Mouse (Mus musculus) neutrophil, adult 83 days (primary cell): ENCODE results near the gene Cnn2. TPM values are rescaled to one million over a fixed set of nuclear protein-coding genes. Genes with fewer than 3 reads are reported as not detected.

Source experiments
- total RNA-seq, 2 experiments: library from RNA; stranded (reverse); gene quantifications; one replicate each; pipeline ENCODE4 v1.2.4; 2023

Cnn2 gene
- total RNA-seq: 100 to 1,000 TPM; 518 to 532 TPM

DNA sequence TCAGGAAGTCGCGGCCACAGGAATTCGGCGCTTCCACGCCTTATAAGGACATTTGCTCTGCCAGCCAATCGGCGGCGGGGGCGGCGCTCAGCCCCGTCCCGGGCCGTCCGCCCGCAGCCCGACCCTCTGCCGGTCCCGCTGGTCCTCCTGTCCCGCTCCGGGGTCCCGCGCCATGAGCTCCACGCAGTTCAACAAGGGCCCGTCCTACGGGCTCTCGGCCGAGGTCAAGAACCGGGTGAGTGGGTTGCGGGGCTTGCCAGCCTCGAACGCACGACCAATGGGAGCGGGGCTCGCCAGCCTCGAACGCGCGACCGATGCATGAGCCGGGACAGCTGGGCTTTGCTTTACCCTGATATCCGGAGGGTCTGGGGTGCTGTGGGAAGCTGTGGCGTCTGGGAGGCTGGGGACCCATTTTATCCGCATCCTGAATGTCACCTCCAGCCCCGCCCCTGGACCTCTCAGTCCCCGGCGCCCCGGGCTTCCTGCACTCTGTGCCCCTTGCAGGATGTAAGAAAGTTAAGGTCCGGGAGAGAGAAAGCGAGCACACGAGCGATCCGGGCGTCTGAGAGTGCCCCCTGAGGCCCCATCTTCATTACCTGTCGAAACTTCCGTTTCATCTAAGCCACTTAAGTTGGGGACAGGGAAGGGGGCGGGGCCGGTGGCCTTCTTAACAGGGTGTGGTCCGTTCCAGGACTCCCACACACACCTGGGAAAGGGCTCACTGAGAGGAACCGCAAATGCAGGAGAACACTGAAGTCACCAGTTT, at the start of gene Cnn2:
Gene Cnn2, plus strand, starts transcription at position 79 of the 766 bp plus-strand sequence.

DNA sequence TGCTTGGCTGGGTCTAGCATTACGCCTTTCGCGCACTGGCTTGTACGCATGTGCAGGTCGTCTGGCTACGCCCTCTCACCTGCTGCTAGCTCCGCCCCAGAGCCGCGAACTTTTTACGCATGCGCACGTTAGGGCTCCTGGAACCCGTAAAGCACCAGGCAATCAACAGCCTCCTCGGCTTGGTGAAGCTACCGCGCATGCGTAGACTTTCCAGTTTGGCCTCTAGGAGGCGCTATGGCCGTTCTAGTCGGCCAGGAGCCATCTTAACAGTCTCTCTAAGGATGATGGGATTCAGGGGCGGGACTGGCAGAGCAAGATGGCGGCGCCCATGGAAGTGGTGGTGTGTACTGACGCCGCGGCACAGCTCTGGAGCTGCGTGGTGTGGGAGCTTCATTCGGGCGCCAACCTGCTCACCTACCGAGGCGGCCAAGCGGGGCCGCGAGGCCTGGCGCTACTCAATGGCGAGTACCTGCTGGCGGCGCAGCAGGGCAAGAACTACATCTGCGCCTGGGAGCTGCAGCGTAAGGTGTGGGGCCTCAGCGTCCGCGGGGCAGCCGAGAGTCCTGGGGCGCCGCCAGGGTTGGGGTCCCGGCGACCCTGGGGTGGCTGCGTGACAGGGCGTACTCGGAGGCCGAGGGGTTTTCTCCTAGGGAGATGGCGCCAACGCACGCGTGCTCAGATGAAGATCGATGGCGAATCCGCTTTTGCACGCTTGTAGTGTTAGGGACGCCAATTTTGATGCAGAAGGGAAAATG, 28.4 kb upstream of the Cnn2 start, which contains the start of gene Wdr18:
Gene Wdr18, plus strand, starts transcription at position 306 of the 755 bp plus-strand sequence.

DNA sequence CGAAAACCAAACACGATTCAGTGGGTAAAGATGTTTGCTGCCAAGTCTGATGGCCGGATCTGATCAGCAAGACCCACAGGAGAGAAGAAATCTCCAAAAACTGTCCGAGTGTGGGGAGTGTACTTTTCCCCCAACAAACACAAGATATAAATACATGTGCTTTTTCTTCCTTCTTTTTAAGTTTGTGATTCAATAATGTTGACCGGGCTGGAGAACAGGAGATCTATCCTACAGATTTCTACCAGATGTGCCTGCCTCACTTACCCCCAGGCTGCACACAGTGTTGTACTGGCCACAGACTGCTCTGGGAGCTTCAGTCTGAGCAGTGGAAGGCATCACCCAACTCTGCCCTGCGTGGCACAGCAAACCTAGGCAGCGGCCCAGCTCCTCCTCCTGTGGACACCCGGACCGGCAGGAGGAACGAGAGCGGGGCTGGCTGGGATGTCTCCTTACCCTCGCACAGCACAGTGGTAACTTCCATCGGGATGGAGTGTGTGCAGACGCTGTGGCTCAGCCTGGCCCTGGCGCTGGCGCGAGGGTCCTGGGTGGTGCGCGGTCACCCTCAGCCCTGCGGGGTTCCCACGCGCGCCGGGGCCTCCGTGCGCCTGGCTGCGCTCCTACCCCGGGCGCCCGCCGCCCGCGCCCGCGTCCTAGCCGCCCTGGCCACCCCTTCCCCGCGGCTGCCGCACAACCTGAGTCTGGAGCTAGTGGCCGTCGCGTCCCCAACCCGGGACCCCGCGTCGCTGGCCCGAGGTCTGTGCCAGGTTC, 17.8 kb upstream of the Cnn2 start, which contains the start of gene Grin3b:
Gene Grin3b, plus strand, starts transcription at position 301 of the 768 bp plus-strand sequence.

GRCm38 (mm10) chr10:79984195-79984816, 4.1 kb upstream of the Cnn2 start, which contains the start of gene Tmem259:
TSS of gene Tmem259 (minus strand) at chr10:79984330.

DNA sequence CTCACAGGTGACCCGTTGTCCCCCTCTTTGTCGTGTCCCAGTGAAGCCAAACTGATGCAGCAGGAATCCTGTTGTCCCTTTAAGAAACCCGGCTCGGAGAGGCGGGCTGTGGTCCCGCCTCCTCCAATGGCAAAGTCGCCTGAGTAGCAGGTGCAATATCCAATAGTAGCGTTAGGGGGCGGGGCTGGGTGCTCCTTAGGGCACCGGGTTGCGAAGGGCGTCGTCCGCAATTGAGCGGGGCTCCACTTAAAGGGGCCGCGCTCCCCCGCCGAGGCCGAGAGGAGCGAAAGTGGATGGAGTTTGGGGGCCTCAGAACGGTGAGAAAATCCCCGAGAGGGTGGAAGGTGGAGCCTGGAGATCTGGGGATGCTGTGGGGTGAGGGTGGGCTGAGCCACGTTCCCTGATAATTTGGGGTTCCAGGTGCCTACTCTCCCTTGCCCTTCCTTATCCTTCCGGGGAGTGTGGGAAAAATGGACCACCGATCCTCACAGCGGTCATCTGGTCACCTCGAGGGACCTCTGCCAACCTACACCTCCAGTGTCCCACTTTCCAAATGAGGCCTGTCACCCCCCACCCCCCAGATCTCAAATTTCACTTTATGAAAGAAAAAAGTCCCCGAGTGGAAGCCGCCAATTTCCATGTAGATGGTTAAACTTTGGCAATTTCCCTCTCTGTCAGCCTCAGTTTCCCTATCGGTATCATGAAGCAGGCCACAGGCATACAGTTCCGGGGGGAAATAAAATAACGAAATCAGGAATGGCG, 8.1 kb downstream of the Cnn2 start, which contains the start of gene Abca7:
Gene Abca7, plus strand, starts transcription at position 223 of the 762 bp plus-strand sequence.

DNA sequence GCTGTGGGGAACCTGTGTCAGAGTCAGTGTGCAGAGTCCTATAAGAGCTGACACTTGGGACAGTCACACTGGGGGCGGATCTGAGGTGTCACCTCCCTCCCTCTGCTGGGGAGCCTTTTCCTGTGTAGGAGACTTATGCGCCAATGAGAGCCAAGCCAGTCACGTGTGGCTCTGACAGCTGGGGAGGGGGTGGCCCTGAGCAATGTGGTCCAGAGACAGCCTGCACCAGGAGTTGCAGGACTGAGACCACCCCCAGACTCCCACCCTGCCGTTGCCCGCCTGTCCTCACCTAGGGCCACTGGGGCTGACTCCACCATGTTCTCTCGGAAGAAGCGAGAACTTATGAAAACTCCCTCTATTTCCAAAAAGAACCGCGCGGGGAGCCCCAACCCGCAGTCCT, 28.1 kb downstream of the Cnn2 start, which contains the start of gene Arhgap45:
Gene Arhgap45, plus strand, starts transcription at position 143 of the 400 bp plus-strand sequence.

DNA sequence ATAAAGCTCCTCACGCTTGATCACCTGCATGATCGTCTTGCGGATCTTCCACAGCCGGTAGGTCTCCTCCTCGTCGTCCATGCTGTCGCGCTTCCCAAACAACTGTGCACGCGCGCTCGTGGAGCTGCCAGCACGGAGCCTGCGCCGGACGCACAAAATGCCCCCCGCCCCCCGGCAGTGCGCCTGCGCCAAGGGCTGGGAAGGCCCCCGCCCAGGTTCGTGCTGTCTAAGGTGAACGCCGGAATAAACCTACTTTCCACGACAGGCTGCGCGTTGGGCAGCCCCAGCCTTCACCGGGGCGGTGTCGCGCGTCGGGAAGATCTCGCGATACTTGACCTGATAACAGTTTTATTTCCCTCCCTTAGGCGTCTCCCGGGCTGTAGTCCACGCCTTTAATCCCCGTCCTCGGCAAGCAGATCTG, 51.2 kb downstream of the Cnn2 start, which contains the start of gene Polr2e:
Gene Polr2e, minus strand, starts transcription at position 237 of the 421 bp plus-strand sequence.

Other genes starting within 250 kb of the Cnn2 start
- 10 to 100 TPM; 12.2 to 14.2 TPM for gene Polrmt, start 242.0 kb upstream of the Cnn2 start, total RNA-seq
- gene Fgf22, start 233.5 kb upstream of the Cnn2 start, total RNA-seq: not detected
- 10 to 100 TPM; 23.5 to 29.1 TPM for gene Rnf126, start 221.6 kb upstream of the Cnn2 start, total RNA-seq
- 1 to 10 TPM; 4.3 to 4.5 TPM for gene Fstl3, start 211.3 kb upstream of the Cnn2 start, total RNA-seq
- gene Prss57, start 197.6 kb upstream of the Cnn2 start, total RNA-seq: 10 to 100 TPM; 22.9 to 23.5 TPM
- 100 to 1,000 TPM; 118 to 122 TPM for gene Palm, start 195.0 kb upstream of the Cnn2 start, total RNA-seq
- gene Misp, start 167.6 kb upstream of the Cnn2 start, total RNA-seq: 1 to 10 TPM in 1 of 2 experiments, under 1 TPM in 1; 0.64 to 1.1 TPM
- 100 to 1,000 TPM; 255 to 282 TPM for gene Ptbp1, start 134.2 kb upstream of the Cnn2 start, total RNA-seq
- gene Prtn3, start 114.1 kb upstream of the Cnn2 start, total RNA-seq: 100 to 1,000 TPM; 525 to 560 TPM
- 10 to 100 TPM; 20.1 to 25.2 TPM for gene Plppr3, start 114.0 kb upstream of the Cnn2 start, total RNA-seq
- gene Elane, start 102.3 kb upstream of the Cnn2 start, total RNA-seq: 100 to 1,000 TPM; 647 to 654 TPM
- under 1 TPM in 1 of 2 experiments, not detected in 1; 0.46 TPM for gene Cfd, start 97.7 kb upstream of the Cnn2 start, total RNA-seq
- 10 to 100 TPM; 33.3 to 34.5 TPM for gene Med16, start 79.7 kb upstream of the Cnn2 start, total RNA-seq
- not detected for gene Gm26602, start 77.7 kb upstream of the Cnn2 start, total RNA-seq
- gene Kiss1r, start 71.6 kb upstream of the Cnn2 start, total RNA-seq: 1 to 10 TPM; 4.2 to 5.2 TPM
- 100 to 1,000 TPM; 448 to 486 TPM for gene R3hdm4, start 67.4 kb upstream of the Cnn2 start, total RNA-seq
- gene Arid3a, start 61.5 kb upstream of the Cnn2 start, total RNA-seq: 100 to 1,000 TPM; 176 to 193 TPM
- 1 to 10 TPM; 8.5 to 9.7 TPM for gene Wdr18, start 28.4 kb upstream of the Cnn2 start, total RNA-seq
- under 1 TPM in 1 of 2 experiments, not detected in 1; 0.20 TPM for gene Grin3b, start 17.9 kb upstream of the Cnn2 start, total RNA-seq
- 10 to 100 TPM; 64.3 to 74.9 TPM for gene Tmem259, start 4.3 kb upstream of the Cnn2 start, total RNA-seq
- 100 to 1,000 TPM; 108 to 114 TPM for gene Abca7, start 7.9 kb downstream of the Cnn2 start, total RNA-seq
- gene Arhgap45, start 28.1 kb downstream of the Cnn2 start, total RNA-seq: 100 to 1,000 TPM; 413 to 426 TPM
- 10 to 100 TPM; 40.4 to 41.4 TPM for gene Polr2e, start 51.2 kb downstream of the Cnn2 start, total RNA-seq
- 100 to 1,000 TPM; 313 to 334 TPM for gene Gpx4, start 58.6 kb downstream of the Cnn2 start, total RNA-seq
- 100 to 1,000 TPM; 125 to 162 TPM for gene Sbno2, start 117.0 kb downstream of the Cnn2 start, total RNA-seq
- 100 to 1,000 TPM; 175 to 179 TPM for gene Stk11, start 127.2 kb downstream of the Cnn2 start, total RNA-seq
- 100 to 1,000 TPM; 122 to 126 TPM for gene Atp5d, start 150.0 kb downstream of the Cnn2 start, total RNA-seq
- gene Cbarp, start 152.3 kb downstream of the Cnn2 start, total RNA-seq: 1 to 10 TPM; 1.3 to 1.7 TPM
- gene Midn, start 159.7 kb downstream of the Cnn2 start, total RNA-seq: 100 to 1,000 TPM; 232 to 270 TPM
- gene Cirbp, start 177.4 kb downstream of the Cnn2 start, total RNA-seq: 10 to 100 TPM; 33.5 to 40.3 TPM
- gene 1600002K03Rik, start 184.4 kb downstream of the Cnn2 start, total RNA-seq: 1 to 10 TPM; 5.4 to 6.7 TPM
- under 1 TPM in 1 of 2 experiments, not detected in 1; 0.24 TPM for gene Efna2, start 190.9 kb downstream of the Cnn2 start, total RNA-seq
- 10 to 100 TPM; 32.2 to 32.6 TPM for gene Mum1, start 237.8 kb downstream of the Cnn2 start, total RNA-seq